Mouse (Mus musculus) forelimb bud, embryonic 11.5 days (tissue): Measurements from ENCODE around the gene Henmt1.

Source experiments
- DNase-seq: peaks from one replicate; pipeline ENCODE4 v3.0.0-alpha.2; 2012; ENCODE audit warnings: low read depth, low spot score

Gene Henmt1

DNA sequence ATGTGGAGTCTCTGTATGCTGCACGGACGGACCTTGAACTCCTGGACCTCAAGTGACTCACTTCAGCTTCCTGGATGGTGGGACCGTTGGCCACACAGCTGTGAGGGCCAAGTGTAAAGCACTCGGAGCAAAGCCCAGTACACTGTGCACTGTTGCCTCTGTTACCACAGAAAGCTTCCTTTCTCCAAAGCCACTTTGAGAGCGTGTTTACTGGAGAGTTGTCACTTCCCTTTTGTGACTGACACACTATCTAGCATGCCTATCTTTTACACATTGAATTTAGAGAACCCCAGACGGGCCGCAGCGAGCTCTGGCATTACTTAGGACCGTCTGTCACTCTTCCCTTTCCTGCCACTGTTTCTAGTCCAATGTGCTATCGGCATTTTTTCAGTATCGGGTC lies 57.6 kb downstream of the Henmt1 start:
- no peak for DNase-seq

DNA sequence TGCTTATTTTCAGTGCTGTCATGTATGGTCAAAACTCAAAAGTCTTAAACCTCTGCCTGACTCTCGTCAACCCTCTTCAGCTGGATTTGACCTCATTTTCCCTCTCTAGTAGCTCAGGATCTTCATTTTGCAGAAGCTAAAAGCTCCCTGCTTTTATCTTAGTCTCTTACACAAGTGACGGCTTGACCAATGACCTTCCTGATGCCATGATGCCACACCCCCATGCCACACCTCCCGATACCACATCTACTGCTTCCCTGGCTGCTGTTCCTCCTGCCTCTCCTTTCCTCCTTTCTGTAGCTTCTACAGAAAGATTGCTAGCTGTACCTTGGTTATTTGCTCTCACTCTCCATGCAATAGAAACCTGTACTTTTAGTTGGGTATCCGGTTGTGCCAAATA lies 58.1 kb downstream of the Henmt1 start:
- no peak for DNase-seq

DNA sequence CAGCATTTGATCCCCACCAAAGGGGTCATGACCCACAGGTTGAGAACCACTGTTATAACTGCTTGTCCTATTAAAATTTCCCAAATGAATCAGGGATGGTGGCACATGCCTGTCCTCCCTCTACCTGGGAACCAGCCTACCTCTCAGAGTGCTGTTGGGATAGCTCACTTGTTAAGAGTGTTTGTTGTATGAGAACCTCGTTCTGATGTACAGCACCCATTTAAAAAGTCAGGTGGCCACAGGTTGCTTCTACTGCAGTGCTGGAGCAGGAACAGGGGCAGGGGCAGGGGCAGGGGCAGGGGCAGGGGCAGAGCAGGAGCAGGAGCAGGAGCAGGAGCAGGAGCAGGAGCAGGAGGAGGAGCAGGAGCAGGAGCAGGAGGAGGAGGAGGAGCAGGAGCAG lies 59.5 kb downstream of the Henmt1 start:
- no peak for DNase-seq

DNA sequence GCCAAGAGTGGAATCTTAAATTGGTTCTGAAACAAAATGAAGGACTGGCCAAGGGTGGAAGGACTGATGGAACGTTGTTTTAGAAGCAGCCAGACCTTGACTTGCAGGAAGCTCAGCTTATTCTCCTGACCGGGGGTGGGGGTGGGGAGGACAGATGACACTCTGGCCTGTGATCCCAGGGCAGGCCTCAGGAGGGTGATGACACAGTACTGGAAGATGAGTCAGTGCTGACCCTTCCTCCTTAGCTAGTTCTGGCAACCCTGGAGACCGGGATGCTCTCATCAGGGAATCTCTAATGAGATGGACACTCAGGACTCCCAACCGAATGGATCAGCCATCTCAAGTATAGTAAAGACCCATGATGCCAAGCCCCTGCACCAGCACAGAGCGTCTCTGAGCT lies 66.1 kb downstream of the Henmt1 start:
- DNase-seq = no peak

DNA sequence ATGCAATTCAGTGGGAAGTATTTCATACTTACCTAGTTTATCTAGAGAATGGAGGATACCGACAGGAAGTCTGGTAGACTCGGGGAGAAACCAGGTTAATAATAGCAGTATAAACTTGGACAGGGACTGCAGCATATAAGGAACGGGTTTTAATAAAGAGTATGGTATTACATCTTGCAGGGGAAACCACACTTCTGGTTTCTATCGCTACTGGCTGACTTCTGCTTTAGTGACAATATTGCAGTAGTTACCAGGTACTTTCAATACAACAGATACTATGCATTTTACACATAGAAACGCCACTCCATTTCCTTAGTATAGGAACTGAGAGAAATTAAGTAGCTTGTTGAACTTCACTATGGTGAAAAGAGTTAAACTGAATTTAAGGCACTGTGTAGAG lies 68.5 kb downstream of the Henmt1 start:
- DNase-seq = no peak
